ENCODE assay signal across 8 mouse cellular contexts in the genomic region with DNA sequence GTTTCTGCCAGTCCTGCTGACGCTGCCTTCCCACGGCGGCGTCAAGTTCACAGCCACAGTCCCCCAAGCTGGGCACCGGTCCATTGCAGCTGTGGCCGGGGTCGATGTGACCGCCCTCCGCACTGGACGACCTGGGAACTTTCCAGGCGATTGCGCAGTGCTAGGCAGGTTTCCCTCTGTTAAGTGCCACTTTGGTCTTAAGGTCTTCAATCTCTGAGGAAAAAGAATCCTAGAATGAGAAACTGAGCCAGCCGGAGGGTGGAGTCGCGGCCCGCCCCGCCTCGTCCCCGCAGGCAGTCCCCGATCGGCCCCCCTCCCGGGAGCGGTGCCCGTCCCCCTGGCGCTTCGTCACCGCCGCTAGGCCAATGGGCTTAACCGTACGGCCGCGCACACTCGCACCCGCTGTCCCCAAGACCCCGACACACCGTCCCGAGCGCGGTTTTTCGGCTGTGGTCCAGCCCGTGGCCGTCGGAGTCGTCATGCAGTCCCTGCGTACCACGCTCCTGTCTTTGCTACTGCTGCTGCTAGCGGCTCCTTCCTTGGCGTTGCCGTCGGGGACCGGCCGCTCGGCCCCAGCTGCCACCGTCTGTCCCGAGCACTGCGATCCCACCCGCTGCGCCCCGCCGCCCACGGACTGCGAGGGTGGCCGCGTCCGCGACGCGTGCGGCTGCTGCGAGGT. TPM values are rescaled to one million over a fixed set of nuclear protein-coding genes. Genes with fewer than 3 reads are reported as not detected.
DNase-seq lines count a peak whose midpoint lies in the region; ATAC-seq and TF ChIP-seq lines count a peak whose summit lies in the region.

A gene (plus strand): TSS at position 319 of the 679 bp plus-strand sequence.

- H3K36me3 ChIP-seq in ES-E14 (ENCODE audit: control insufficient read depth, insufficient read depth, low read length, poor library complexity, severe bottlenecking), result no peaks in the 10 kb centered on the region
- no peaks in the 10 kb centered on the region for H3K36me3 ChIP-seq in hindbrain, embryonic 12.5 days
- no peaks in the 10 kb centered on the region for H3K36me3 ChIP-seq in lung, postnatal 0 days (ENCODE audit: insufficient read depth, low read length)

- under 1% methylated on average over 63 of the region's 70 CpGs for WGBS in hindbrain, embryonic 12.5 days
- 1% methylated on average over 55 of the region's 70 CpGs for WGBS in lung, postnatal 0 days

- no peak for TF ChIP-seq CTCF in lung, postnatal 0 days (IDR thresholded peaks at IDR 0.05)

- peaks cover 76% of the 10 kb centered on the region for H3K27me3 ChIP-seq in hindbrain, embryonic 12.5 days
- H3K27me3 ChIP-seq in lung, postnatal 0 days (replicated peaks; ENCODE audit: insufficient read depth, low read length), result peaks cover 34% of the 10 kb centered on the region; the same call in 1 of the 2 replicates

- no peaks in the 10 kb centered on the region; a peak in 2 of 4 replicates for H3K4me1 ChIP-seq in ES-E14 (ENCODE audit: control insufficient read depth in 2 of 2, insufficient read depth in 2 of 2, low read length in 2 of 2, poor library complexity in 1 of 2)
- peaks cover 10% of the 10 kb centered on the region; the same call in 1 of the 2 replicates for H3K4me1 ChIP-seq in hindbrain, embryonic 12.5 days
- H3K4me1 ChIP-seq in lung, postnatal 0 days (ENCODE audit: insufficient read depth, low read depth, low read length), result peaks cover 7% of the 10 kb centered on the region; the same call in 1 of the 2 replicates

- no peak for TF ChIP-seq EP300 in lung, postnatal 0 days (IDR thresholded peaks at IDR 0.05)

- H3K27ac ChIP-seq in ES-E14 (ENCODE audit: insufficient read depth, low read depth, low read length, poor library complexity, severe bottlenecking), result no peak within 1 kb of the TSS
- H3K27ac ChIP-seq in hindbrain, embryonic 12.5 days, result no peak within 1 kb of the TSS
- H3K27ac ChIP-seq in lung, postnatal 0 days (ENCODE audit: low read length), result no peak within 1 kb of the TSS

- in situ Hi-C loops in ES-E14 (cut with MboI; ENCODE audit: low sequenced_read_pairs in 2 of 2, unreplicated experiment in 2 of 2), result no loop called here

- DNase-seq in ES-E14 (ENCODE audit: low read depth, low spot score), result no peak
- DNase-seq in cerebellum, postnatal 14 days, result peak; percentile 71 to 77
- DNase-seq in gastrocnemius, adult 18-20 months (ENCODE audit: low spot score), result peak; percentile 84
- peak; percentile 61 to 63 for DNase-seq in layer of hippocampus, postnatal 25 days (ENCODE audit: extremely low spot score in 1 of 2, low spot score in 1 of 2)
- peak; percentile 49 for DNase-seq in lung, postnatal 0 days (ENCODE audit: low spot score)
- peak; percentile 51 for DNase-seq in retina, adult 2 months (ENCODE audit: low read depth, low spot score)
- peak; percentile 69 to 77 for DNase-seq in urinary bladder, postnatal 4 days (ENCODE audit: low spot score in 2 of 2)

- H3K9me3 ChIP-seq in ES-E14 (ENCODE audit: control insufficient read depth, insufficient read depth, low read depth, low read length), result no peaks in the 10 kb centered on the region
- no peaks in the 10 kb centered on the region for H3K9me3 ChIP-seq in hindbrain, embryonic 12.5 days (replicated peaks)
- H3K9me3 ChIP-seq in lung, postnatal 0 days (ENCODE audit: low read length), result no peaks in the 10 kb centered on the region

- H3K4me3 ChIP-seq in ES-E14 (ENCODE audit: insufficient read depth in 1 of 2, low read depth in 1 of 2, low read length in 2 of 2, poor library complexity in 1 of 2, severe bottlenecking in 1 of 2), result peak within 1 kb of the TSS; percentile 71 to 74
- peak within 1 kb of the TSS; percentile 45 for H3K4me3 ChIP-seq in hindbrain, embryonic 12.5 days
- peak within 1 kb of the TSS; percentile 49 for H3K4me3 ChIP-seq in lung, postnatal 0 days (ENCODE audit: low read depth, low read length)

- ATAC-seq in hindbrain, embryonic 12.5 days (ENCODE audit: low FRiP score), result peak; percentile 68
- ATAC-seq in lung, postnatal 0 days, result peak; percentile 86

- H3K4me2 ChIP-seq in hindbrain, embryonic 12.5 days (replicated peaks), result peak within 1 kb of the TSS; percentile 68
- H3K4me2 ChIP-seq in lung, postnatal 0 days (replicated peaks; ENCODE audit: low read depth, low read length), result peak within 1 kb of the TSS; percentile 80

- peak within 1 kb of the TSS; percentile 50 for H3K9ac ChIP-seq in ES-E14 (ENCODE audit: insufficient read depth, low read depth, low read length, poor library complexity, severe bottlenecking)
- H3K9ac ChIP-seq in hindbrain, embryonic 12.5 days, result peak within 1 kb of the TSS; percentile 40
- peak within 1 kb of the TSS; percentile 19; the same call in 1 of the 2 replicates for H3K9ac ChIP-seq in lung, postnatal 0 days (replicated peaks; ENCODE audit: low read depth)

TF ChIP-seq in ES-E14, 5 proteins besides CTCF, POLR2A, EP300 and RAD21:
- TF ChIP-seq ZC3H11A (IDR thresholded peaks at IDR 0.05; ENCODE audit: borderline replicate concordance, low read depth, low read length) (no peak), MAFK (IDR thresholded peaks at IDR 0.05; ENCODE audit: insufficient read depth, low read depth, low read length) (no peak), ZNF384 (IDR thresholded peaks at IDR 0.05; ENCODE audit: low read depth, low read length) (no peak), CHD2 (IDR thresholded peaks at IDR 0.05; ENCODE audit: low read depth, low read length) (no peak), HCFC1 (IDR thresholded peaks at IDR 0.05; ENCODE audit: borderline replicate concordance, insufficient read depth, low read length) (no peak)

RNA-seq across cellular contexts. Expression of the gene that starts here (rescaled TPM):
- total RNA-seq in ES-E14 (2012; rRNA removed), result 76.9 and 96.3 TPM in 2 replicates
- 10 to 100 TPM; 34.2 to 42.4 TPM for total RNA-seq in gastrocnemius, adult 18-20 months (2021)
- 19.0 and 23.8 TPM in 2 replicates for polyA plus RNA-seq in hindbrain, embryonic 12.5 days (2016; fragmentation: Nextera tagmentation; extraction: Ambion mirVana)
- total RNA-seq in layer of hippocampus, postnatal 25 days (2021), result 100 to 1,000 TPM; 214 to 291 TPM
- polyA plus RNA-seq in lung, postnatal 0 days (2015; fragmentation: Nextera tagmentation; extraction: Ambion mirVana), result 44.6 and 52.1 TPM in 2 replicates
